9 mouse cellular contexts compared by ENCODE assay signal in the genomic region with DNA sequence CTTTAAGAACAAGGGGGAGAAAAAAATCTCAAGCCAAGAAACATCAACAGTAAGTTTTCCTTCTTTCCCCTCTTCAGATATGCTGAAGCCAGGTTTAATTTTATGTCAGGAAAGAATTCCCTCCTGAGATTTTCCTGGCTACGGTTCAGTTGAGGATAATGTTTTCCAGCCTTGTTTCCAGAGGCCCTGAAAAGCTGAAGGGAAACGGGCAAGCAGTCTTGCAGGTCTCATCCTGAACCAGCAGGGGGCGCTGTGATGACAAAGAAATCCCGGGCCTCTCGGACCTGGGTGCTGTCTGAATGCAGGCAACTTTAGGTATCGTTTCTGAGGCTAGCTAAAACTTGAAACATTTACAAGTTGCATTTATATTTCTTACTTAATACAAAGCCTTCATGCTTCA.
DNase-seq lines count a peak whose midpoint lies in the region; TF ChIP-seq lines count a peak whose summit lies in the region.
"Had no signal": no experiment of that assay in that cellular context is flagged by ENCODE, and none has a peak within 500 bp of the region (broad histone marks: within the 10 kb centered on the region; RNA-seq: fewer than 3 reads in every experiment).

No protein-coding gene starts in this region.

- peaks cover 24% of the 10 kb centered on the region for H3K4me1 ChIP-seq in bone marrow macrophage, adult 2 months (ENCODE audit: control insufficient read depth, insufficient read depth, low read length)
- H3K4me1 ChIP-seq in forebrain, embryonic 10.5 days = no peaks in the 10 kb centered on the region
- H3K4me1 ChIP-seq: liver, embryonic 15.5 days had no signal

- peak; percentile 92 for TF ChIP-seq CTCF in bone marrow macrophage, adult 2 months (IDR thresholded peaks at IDR 0.05; ENCODE audit: low read depth, low read length)

- intact Hi-C loops in heart, postnatal 25 days (cut with DNase I) = loop anchor here (1.0 to 5.0 kb wide), 3 partner anchors 149 to 334 kb away; no protein-coding TSS in a partner anchor

- H3K4me3 ChIP-seq in bone marrow macrophage, adult 2 months (ENCODE audit: insufficient read depth, low read length) = no peak overlapping the region
- no peak overlapping the region for H3K4me3 ChIP-seq in forebrain, embryonic 10.5 days
- H3K4me3 ChIP-seq: liver, embryonic 15.5 days had no signal

- H3K9me3 ChIP-seq in forebrain, embryonic 10.5 days = no peaks in the 10 kb centered on the region
- H3K9me3 ChIP-seq: liver, embryonic 15.5 days had no signal

- H3K27ac ChIP-seq in bone marrow macrophage, adult 2 months (ENCODE audit: insufficient read depth, low read depth, low read length) = no peak overlapping the region
- H3K27ac ChIP-seq in forebrain, embryonic 10.5 days = no peak overlapping the region
- H3K27ac ChIP-seq: liver, embryonic 15.5 days had no signal

- no peaks in the 10 kb centered on the region for H3K27me3 ChIP-seq in forebrain, embryonic 10.5 days (ENCODE audit: poor library complexity, severe bottlenecking)
- H3K27me3 ChIP-seq: liver, embryonic 15.5 days had no signal

- DNase-seq in CD4-positive helper T cell, adult 2 months (ENCODE audit: low read depth, low spot score) = peak; percentile 33
- DNase-seq in forebrain, embryonic 10.5 days (ENCODE audit: extremely low spot score, low spot score) = peak; percentile 80
- DNase-seq in heart, postnatal 25 days (ENCODE audit: low spot score) = peak; percentile 76
- DNase-seq in layer of hippocampus, adult 8-10 months (ENCODE audit: low spot score in 2 of 2) = peak; percentile 41 to 78
- peak; percentile 86 for DNase-seq in lung, postnatal 14 days
- DNase-seq in retina, adult 2 months (ENCODE audit: low read depth, low spot score) = peak; percentile 32
- peak; percentile 68 for DNase-seq in thymus, postnatal 25 days

- 8% methylated on average over 6 of the region's 6 CpGs for WGBS in forebrain, embryonic 10.5 days

- TF ChIP-seq POLR2A in bone marrow macrophage, adult 2 months (IDR thresholded peaks at IDR 0.05; ENCODE audit: borderline replicate concordance, low read depth, low read length) = no peak

- H3K36me3 ChIP-seq in forebrain, embryonic 10.5 days (replicated peaks) = no peaks in the 10 kb centered on the region
- H3K36me3 ChIP-seq: liver, embryonic 15.5 days had no signal

Comparison
In these comparisons a context has a peak if more than half of its experiments do, and no peak if none do; other contexts are left out.
1. DNase-seq: peak in every context shown above with its lines; median percentile 86 in lung, postnatal 14 days; 80 in forebrain, embryonic 10.5 days; 76 in heart, postnatal 25 days; 68 in thymus, postnatal 25 days; 60 in layer of hippocampus, adult 8-10 months; 33 in CD4-positive helper T cell, adult 2 months; 32 in retina, adult 2 months.